Mouse (Mus musculus): ENCODE data around the gene Trim67. TPM values are rescaled to one million over a fixed set of nuclear protein-coding genes. Genes with fewer than 3 reads are reported as not detected.

Gene Trim67
- polyA plus RNA-seq, 1 experiment from 2014 or later: 35.8 TPM

GRCm38 (mm10) chr8:124805990-124806389, 13.1 kb downstream of the Trim67 start:
- WGBS: 86% methylated on average over 4 of the region's 4 CpGs
- DNase-seq (ENCODE audit: low spot score): no peak
- no peaks in the 10 kb centered on the region for H3K9me3 ChIP-seq (ENCODE audit: control insufficient read depth, low read length)

GRCm38 (mm10) chr8:124809419-124809818, 16.5 kb downstream of the Trim67 start:
- no peak overlapping the region for H3K9ac ChIP-seq
- no peak for DNase-seq (ENCODE audit: low spot score)
- ATAC-seq (ENCODE audit: low FRiP score): no peak
- no peak overlapping the region for H3K4me3 ChIP-seq (replicated peaks; ENCODE audit: low read length)
- no peak overlapping the region for H3K27ac ChIP-seq
- no peaks in the 10 kb centered on the region for H3K36me3 ChIP-seq (replicated peaks; ENCODE audit: control insufficient read depth, insufficient read depth)
- no peaks in the 10 kb centered on the region for H3K27me3 ChIP-seq (ENCODE audit: control insufficient read depth, insufficient read depth, low read length)
- peaks cover 10% of the 10 kb centered on the region for H3K4me1 ChIP-seq (replicated peaks; ENCODE audit: control insufficient read depth, insufficient read depth, low read length)
- WGBS: 41% methylated on average over 2 of the region's 2 CpGs
- no peak overlapping the region for H3K4me2 ChIP-seq (replicated peaks)
- no peaks in the 10 kb centered on the region for H3K9me3 ChIP-seq (ENCODE audit: control insufficient read depth, low read length)

More at GRCm38 (mm10) chr8:124805990-124806389, 13.1 kb downstream of the Trim67 start:
- ATAC-seq (ENCODE audit: low FRiP score): no peak
- no peak overlapping the region for H3K27ac ChIP-seq
- no peaks in the 10 kb centered on the region for H3K36me3 ChIP-seq (replicated peaks; ENCODE audit: control insufficient read depth, insufficient read depth)
- no peak overlapping the region for H3K9ac ChIP-seq
- no peak overlapping the region for H3K4me2 ChIP-seq (replicated peaks)
- H3K4me3 ChIP-seq (replicated peaks; ENCODE audit: low read length): no peak overlapping the region
- no peaks in the 10 kb centered on the region for H3K27me3 ChIP-seq (ENCODE audit: control insufficient read depth, insufficient read depth, low read length)
- H3K4me1 ChIP-seq (replicated peaks; ENCODE audit: control insufficient read depth, insufficient read depth, low read length): peaks cover 6% of the 10 kb centered on the region; the same call in 1 of the 2 replicates

- no peak for ATAC-seq (ENCODE audit: low FRiP score)
- WGBS: 63% methylated on average over 5 of the region's 5 CpGs
- Histone ChIP-seq H3K9me3 (ENCODE audit: control insufficient read depth, low read length) (no peaks in the 10 kb centered on the region), H3K36me3 (replicated peaks; ENCODE audit: control insufficient read depth, insufficient read depth) (peaks cover 4% of the 10 kb centered on the region; the same call in 1 of the 2 replicates), H3K9ac (no peak overlapping the region), H3K27ac (no peak overlapping the region), H3K4me1 (replicated peaks; ENCODE audit: control insufficient read depth, insufficient read depth, low read length) (peaks cover 10% of the 10 kb centered on the region), H3K4me2 (replicated peaks) (no peak overlapping the region), H3K4me3 (replicated peaks; ENCODE audit: low read length) (no peak overlapping the region), H3K27me3 (ENCODE audit: control insufficient read depth, insufficient read depth, low read length) (no peaks in the 10 kb centered on the region)
- no peak for DNase-seq (ENCODE audit: low spot score)
Measured at GRCm38 (mm10) chr8:124810056-124810610, 17.2 kb downstream of the Trim67 start.

GRCm38 (mm10) chr8:124810689-124811394, 17.9 kb downstream of the Trim67 start:
- no peak overlapping the region for H3K9ac ChIP-seq
- WGBS: 25% methylated on average over 9 of the region's 9 CpGs
- no peak overlapping the region for H3K4me3 ChIP-seq (replicated peaks; ENCODE audit: low read length)
- peaks cover 10% of the 10 kb centered on the region for H3K36me3 ChIP-seq (replicated peaks; ENCODE audit: control insufficient read depth, insufficient read depth)
- no peak overlapping the region for H3K27ac ChIP-seq
- H3K4me2 ChIP-seq (replicated peaks): no peak overlapping the region
- H3K27me3 ChIP-seq (ENCODE audit: control insufficient read depth, insufficient read depth, low read length): no peaks in the 10 kb centered on the region
- DNase-seq (ENCODE audit: low spot score) (no peak), ATAC-seq (ENCODE audit: low FRiP score) (peak; percentile 57; the same call in 1 of the 2 replicates)
- peaks cover 10% of the 10 kb centered on the region for H3K4me1 ChIP-seq (replicated peaks; ENCODE audit: control insufficient read depth, insufficient read depth, low read length)
- no peaks in the 10 kb centered on the region for H3K9me3 ChIP-seq (ENCODE audit: control insufficient read depth, low read length)

- WGBS: 96% methylated on average over 4 of the region's 4 CpGs
- ATAC-seq (ENCODE audit: low FRiP score): no peak
- peaks cover 10% of the 10 kb centered on the region for H3K4me1 ChIP-seq (replicated peaks; ENCODE audit: control insufficient read depth, insufficient read depth, low read length)
- H3K27me3 ChIP-seq (ENCODE audit: control insufficient read depth, insufficient read depth, low read length): no peaks in the 10 kb centered on the region
- no peak for DNase-seq (ENCODE audit: low spot score)
- H3K4me2 ChIP-seq (replicated peaks): no peak overlapping the region
- no peaks in the 10 kb centered on the region for H3K9me3 ChIP-seq (ENCODE audit: control insufficient read depth, low read length)
- H3K4me3 ChIP-seq (replicated peaks; ENCODE audit: low read length): no peak overlapping the region
- H3K27ac ChIP-seq: no peak overlapping the region
- no peak overlapping the region for H3K9ac ChIP-seq
- peaks cover 31% of the 10 kb centered on the region for H3K36me3 ChIP-seq (replicated peaks; ENCODE audit: control insufficient read depth, insufficient read depth)
Measured at GRCm38 (mm10) chr8:124813326-124813725, 20.4 kb downstream of the Trim67 start.

- ATAC-seq (ENCODE audit: low FRiP score) (no peak), DNase-seq (ENCODE audit: low spot score) (no peak)
- no peak overlapping the region for H3K27ac ChIP-seq
- peaks cover 5% of the 10 kb centered on the region; the same call in 1 of the 2 replicates for H3K4me1 ChIP-seq (replicated peaks; ENCODE audit: control insufficient read depth, insufficient read depth, low read length)
- WGBS: 92% methylated on average over 12 of the region's 12 CpGs
- no peak overlapping the region for H3K4me2 ChIP-seq (replicated peaks)
- H3K4me3 ChIP-seq (replicated peaks; ENCODE audit: low read length): no peak overlapping the region
- no peaks in the 10 kb centered on the region for H3K27me3 ChIP-seq (ENCODE audit: control insufficient read depth, insufficient read depth, low read length)
- H3K36me3 ChIP-seq (replicated peaks; ENCODE audit: control insufficient read depth, insufficient read depth): peaks cover 52% of the 10 kb centered on the region
- no peak overlapping the region for H3K9ac ChIP-seq
- no peaks in the 10 kb centered on the region for H3K9me3 ChIP-seq (ENCODE audit: control insufficient read depth, low read length)
Measured at GRCm38 (mm10) chr8:124815870-124816269, 23.0 kb downstream of the Trim67 start.

- WGBS: 91% methylated on average over 11 of the region's 11 CpGs
- DNase-seq (ENCODE audit: low spot score): no peak
- H3K4me3 ChIP-seq (replicated peaks; ENCODE audit: low read length): no peak overlapping the region
- no peak overlapping the region for H3K9ac ChIP-seq
- no peak for ATAC-seq (ENCODE audit: low FRiP score)
- H3K4me1 ChIP-seq (replicated peaks; ENCODE audit: control insufficient read depth, insufficient read depth, low read length): no peaks in the 10 kb centered on the region
- no peaks in the 10 kb centered on the region for H3K9me3 ChIP-seq (ENCODE audit: control insufficient read depth, low read length)
- H3K4me2 ChIP-seq (replicated peaks): no peak overlapping the region
- H3K27me3 ChIP-seq (ENCODE audit: control insufficient read depth, insufficient read depth, low read length): no peaks in the 10 kb centered on the region
- no peak overlapping the region for H3K27ac ChIP-seq
- peaks cover 58% of the 10 kb centered on the region for H3K36me3 ChIP-seq (replicated peaks; ENCODE audit: control insufficient read depth, insufficient read depth)
Measured at GRCm38 (mm10) chr8:124816866-124817265, 24.0 kb downstream of the Trim67 start.

- no peak overlapping the region for H3K4me3 ChIP-seq (replicated peaks; ENCODE audit: low read length)
Measured at GRCm38 (mm10) chr8:124817361-124817760, 24.5 kb downstream of the Trim67 start.

GRCm38 (mm10) chr8:124819612-124820115, 26.8 kb downstream of the Trim67 start:
- Histone ChIP-seq H3K36me3 (replicated peaks; ENCODE audit: control insufficient read depth, insufficient read depth) (peaks cover 85% of the 10 kb centered on the region), H3K27ac (no peak overlapping the region), H3K27me3 (ENCODE audit: control insufficient read depth, insufficient read depth, low read length) (no peaks in the 10 kb centered on the region), H3K4me1 (replicated peaks; ENCODE audit: control insufficient read depth, insufficient read depth, low read length) (no peaks in the 10 kb centered on the region), H3K9me3 (ENCODE audit: control insufficient read depth, low read length) (no peaks in the 10 kb centered on the region), H3K9ac (no peak overlapping the region), H3K4me3 (replicated peaks; ENCODE audit: low read length) (no peak overlapping the region), H3K4me2 (replicated peaks) (no peak overlapping the region)
- 75% methylated on average over 6 of the region's 6 CpGs for WGBS
- DNase-seq (ENCODE audit: low spot score) (no peak), ATAC-seq (ENCODE audit: low FRiP score) (no peak)

More at GRCm38 (mm10) chr8:124817361-124817760, 24.5 kb downstream of the Trim67 start:
- DNase-seq (ENCODE audit: low spot score): no peak
- Histone ChIP-seq H3K27me3 (ENCODE audit: control insufficient read depth, insufficient read depth, low read length) (no peaks in the 10 kb centered on the region), H3K4me1 (replicated peaks; ENCODE audit: control insufficient read depth, insufficient read depth, low read length) (no peaks in the 10 kb centered on the region), H3K36me3 (replicated peaks; ENCODE audit: control insufficient read depth, insufficient read depth) (peaks cover 63% of the 10 kb centered on the region), H3K4me2 (replicated peaks) (no peak overlapping the region), H3K27ac (no peak overlapping the region), H3K9me3 (ENCODE audit: control insufficient read depth, low read length) (no peaks in the 10 kb centered on the region), H3K9ac (no peak overlapping the region)
- WGBS: 92% methylated on average over 3 of the region's 3 CpGs
- ATAC-seq (ENCODE audit: low FRiP score): no peak

Data from hindbrain, embryonic 14.5 days (tissue).